Mouse (Mus musculus): ENCODE data around the gene Zfp709.
"Not testable (repeated sequence)": the region's sequence is repeated elsewhere in the genome, so short reads cannot be mapped to it uniquely, and the experiment has no call there.

The Zfp709 gene

GRCm38 (mm10) chr8:71881618-71882274 lies at the start of gene Zfp709:
Gene Zfp709 (plus strand): TSS chr8:71882019.
- DNase-seq = peak; percentile 49 to 63

- DNase-seq = not testable (repeated sequence)
These were observed 43.6 kb upstream of the Zfp709 start for GRCm38 (mm10) chr8:71838207-71838606.

DNA sequence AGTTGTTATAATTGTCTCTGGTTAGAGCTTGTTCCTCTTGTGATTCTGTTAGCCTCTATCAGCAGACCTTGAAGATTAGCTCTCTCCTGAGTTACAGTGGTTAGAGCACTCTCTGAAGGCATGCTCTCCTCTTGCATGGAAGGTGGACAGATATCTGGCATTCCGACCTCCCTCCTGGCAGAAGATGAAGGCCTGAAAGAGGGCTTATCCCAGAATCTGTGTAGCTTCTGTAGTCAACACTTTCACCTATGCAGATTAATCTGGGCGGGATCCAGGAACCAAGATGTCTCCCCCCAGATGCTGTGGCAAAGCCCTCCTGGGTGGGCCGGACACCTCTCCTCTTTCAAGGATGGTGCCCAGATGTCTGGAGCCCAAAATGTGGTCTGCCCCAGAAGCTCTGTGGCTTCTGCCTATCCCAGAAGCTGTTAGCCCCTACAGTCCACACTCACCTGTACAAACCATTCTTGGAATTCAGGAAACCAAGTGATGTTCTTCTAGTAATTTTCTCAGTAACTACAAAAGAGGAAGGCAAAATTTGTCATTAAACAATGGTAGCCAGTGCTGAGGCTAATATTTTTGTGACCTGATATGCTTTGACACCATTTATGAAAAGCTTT lies 40.5 kb upstream of the Zfp709 start:
- not testable (repeated sequence) for DNase-seq

DNA sequence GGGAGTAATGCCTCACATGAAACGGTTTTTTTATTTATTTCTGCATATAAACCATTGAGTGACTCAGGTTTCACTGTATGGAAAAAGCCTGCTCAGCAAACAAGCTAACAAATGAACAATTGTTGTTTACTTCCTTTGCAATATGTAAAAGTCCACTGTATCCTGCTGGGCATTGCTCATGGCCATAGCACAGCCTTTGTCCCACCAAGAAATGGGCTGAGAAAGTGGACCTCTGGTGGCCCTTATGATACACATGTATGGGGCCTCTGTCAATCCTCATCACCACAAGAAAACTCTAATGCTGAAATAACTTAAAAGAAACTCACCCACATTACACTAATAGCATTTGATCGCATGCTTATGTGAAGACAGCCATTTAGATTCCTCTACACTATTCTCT lies 39.3 kb upstream of the Zfp709 start:
- not testable (repeated sequence) for DNase-seq

GRCm38 (mm10) chr8:71844453-71844852 lies 37.4 kb upstream of the Zfp709 start:
- DNase-seq = not testable (repeated sequence)

DNA sequence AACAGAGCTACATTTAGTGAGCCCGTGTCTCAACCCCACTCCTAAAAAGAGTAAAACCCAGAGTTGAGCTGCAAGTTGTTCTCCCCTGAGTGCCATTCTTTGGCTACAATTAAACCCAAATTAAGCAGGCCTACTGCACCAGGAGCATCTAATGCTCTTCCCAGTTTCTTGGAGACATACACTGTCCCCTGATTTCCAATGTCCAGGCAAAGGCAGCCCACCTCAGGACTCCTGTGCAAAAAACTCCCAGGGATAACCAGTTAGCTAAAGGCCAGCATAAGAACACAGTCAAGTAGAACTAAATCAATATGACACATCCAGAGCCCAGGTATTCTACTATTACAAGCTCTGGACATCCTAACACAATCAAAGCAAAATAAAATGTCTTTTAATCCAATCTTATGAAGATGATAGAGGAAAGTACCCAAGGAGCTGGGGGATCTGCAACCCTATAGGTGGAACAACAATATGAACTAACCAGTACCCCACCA lies 35.8 kb upstream of the Zfp709 start:
- DNase-seq = not testable (repeated sequence)

DNA sequence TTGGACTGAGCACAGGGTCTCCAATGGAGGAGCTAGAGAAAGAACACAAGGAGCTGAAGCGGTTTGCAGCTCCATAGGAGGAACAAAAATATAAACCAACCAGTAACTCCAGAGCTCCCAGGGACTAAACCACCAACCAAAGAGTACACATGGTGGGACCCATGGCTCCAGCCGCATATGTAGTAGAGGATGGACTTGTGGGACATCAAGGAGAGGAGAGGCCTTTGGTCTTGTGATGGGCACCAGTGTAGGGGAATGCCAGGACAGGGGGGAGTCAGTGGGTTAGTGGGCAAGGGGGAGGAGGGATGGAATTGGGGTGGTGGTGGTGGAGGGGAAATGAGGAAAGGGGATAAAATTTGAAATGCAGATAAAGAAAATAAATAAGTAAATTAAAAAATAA lies 35.1 kb upstream of the Zfp709 start:
- not testable (repeated sequence) for DNase-seq

GRCm38 (mm10) chr8:71851014-71851413 lies 30.8 kb upstream of the Zfp709 start:
- DNase-seq = not testable (repeated sequence)

DNA sequence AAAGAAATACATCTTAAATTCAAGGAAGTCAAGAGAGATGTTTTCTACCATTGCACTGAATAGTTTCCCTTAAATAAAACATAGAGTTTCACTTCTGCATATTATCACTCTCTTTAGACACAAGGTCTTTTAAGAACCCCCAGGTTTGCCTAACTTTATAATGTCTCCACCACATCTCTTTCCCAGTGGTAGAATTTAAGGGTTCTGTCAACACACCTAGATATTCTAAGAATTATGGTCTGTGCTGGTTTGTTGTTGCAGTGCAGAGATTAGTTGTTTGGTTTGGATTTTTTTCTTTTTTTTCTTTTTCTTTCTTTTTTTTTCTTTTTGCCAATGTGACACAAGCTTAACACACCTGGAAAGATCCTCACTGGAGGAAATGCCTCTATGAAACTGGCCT lies 28.5 kb upstream of the Zfp709 start:
- DNase-seq = not testable (repeated sequence)

DNA sequence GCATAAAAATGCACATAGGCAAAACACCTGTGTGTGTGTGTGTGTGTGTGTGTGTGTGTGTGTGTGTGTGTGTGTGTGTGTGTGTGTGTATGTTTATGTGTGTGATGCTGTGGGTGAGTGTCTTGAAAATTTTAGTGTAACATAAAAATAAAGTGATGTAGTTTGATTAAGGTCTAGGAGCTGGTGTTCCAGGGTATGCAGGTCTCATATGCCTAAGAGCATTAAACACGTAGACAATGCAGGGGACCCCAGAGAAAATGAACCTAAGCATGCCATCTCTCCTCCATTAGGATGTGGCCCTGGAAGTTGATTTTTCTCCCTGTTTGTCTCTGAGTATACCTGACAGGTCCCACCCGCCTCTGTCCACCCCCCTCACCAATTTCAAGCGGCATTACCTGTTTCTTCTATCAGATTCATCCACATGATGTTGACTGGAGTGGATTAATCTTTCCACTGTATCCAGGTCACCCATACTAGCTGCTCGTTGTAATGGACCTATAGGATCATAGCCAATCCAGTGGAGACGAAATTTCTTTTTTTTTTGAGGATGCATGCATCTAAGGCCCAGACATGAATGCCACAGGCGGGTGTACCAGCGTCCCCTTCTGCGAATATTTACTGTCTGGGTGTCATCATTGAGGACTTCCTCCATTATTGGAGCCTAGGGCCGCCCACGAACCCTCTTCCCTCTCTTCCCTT lies 25.0 kb upstream of the Zfp709 start:
- DNase-seq = not testable (repeated sequence)

DNA sequence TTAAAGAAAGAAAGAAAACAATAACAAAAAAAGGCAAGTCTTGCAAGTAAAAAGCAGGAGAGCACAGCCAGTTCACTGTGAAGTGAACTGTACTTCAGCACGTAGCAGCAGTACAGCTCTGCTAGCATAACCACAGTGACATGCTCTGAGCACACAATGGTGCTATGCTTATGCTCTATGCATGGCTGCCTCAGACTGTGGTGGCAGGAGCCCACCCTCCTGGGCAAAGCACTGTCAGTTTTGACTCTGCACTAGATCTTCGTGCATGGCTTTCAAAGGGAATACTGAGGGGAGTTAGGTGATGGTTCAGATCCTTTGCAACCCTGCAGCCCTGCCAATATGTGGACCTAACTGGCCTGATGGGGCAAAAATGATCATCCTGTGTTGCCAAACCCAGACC lies 24.5 kb upstream of the Zfp709 start:
- DNase-seq = not testable (repeated sequence)

DNA sequence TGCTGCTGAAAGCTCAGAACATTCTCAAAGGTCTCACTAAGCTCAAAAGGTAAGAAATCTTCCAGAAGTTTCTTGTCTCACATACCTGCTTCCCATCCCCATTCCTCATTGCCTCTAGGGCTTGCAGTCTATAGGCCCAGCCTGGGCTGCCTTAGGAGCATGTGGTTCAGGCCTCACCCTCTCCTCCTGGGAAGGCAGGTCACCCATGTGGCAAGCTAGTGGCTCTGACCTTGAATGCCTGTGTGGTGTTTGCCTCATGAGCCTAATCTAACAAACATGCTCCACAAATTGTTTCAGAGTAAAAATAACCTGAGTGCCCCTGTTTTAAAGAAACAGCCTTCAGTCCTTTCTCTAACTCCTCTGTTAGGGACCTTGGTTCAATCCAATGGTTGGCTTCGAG lies 20.3 kb upstream of the Zfp709 start:
- not testable (repeated sequence) for DNase-seq

GRCm38 (mm10) chr8:71862038-71862437 lies 19.8 kb upstream of the Zfp709 start:
- DNase-seq = not testable (repeated sequence)

DNA sequence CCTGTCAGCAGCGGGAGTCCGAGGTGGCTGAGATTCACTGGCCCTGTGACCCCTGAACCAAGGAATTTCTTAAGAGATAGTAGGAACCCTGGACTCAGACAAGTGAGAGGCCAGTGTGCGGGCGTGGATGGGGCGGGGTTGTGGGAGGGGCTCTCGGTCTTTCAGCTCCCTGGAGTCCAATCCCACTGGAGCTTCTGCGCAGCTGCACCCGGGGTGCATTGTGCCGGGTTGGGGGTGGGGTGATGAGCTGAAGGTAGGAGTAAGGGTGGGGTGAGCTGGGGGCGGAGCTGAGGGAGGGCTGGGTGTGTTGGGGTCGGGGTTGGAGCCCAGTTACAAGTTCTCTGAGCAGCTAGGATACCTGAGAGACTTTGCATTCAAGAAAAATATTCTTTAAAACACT lies 18.8 kb downstream of the Zfp709 start:
- DNase-seq = not testable (repeated sequence)

DNA sequence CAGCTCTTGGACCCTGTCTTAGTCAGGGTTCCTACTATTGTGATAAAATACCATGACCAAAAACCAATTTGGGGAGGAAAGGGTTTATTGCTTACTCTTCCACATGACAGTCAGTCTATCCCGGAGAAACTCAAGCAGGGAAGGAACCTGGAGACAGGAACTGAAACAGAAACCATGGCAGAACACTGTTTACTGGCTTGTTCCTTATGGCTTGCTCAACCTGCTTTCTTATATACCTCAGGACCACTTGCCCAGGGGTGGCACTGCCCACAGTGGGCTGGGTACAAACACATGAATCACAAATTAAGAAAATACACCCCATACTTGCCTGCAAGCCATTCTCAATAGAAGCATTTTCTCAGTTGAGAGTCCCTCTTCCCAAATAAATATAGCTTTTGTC lies 21.3 kb downstream of the Zfp709 start:
- not testable (repeated sequence) for DNase-seq

DNA sequence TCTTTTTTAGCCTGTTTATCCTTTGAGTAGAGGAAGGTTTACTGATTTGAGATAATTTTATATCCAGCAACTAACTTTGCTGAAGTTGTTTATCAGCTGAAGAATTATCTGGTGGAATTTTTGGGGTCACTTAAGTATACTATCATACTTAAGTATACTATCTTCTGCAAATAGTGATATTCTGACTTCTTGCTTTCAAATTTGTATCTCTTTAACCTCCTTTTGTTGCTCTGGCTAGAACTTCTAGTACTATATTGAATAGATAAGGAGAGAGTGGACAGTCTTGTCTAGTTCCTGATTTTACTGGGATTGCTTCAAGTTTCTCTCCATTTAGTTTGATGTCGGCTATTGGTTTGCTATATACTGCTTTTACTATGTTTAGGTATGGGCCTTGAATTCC lies 25.0 kb downstream of the Zfp709 start:
- DNase-seq = no peak

GRCm38 (mm10) chr8:71907798-71908257 lies 26.0 kb downstream of the Zfp709 start:
- DNase-seq = no peak

- peak; percentile 89 to 92 for DNase-seq
These were observed 26.8 kb downstream of the Zfp709 start, which contains the start of the genes Zfp882 and Zfp617 for GRCm38 (mm10) chr8:71908309-71909261. Gene Zfp882 (plus strand): TSS chr8:71908608. Gene Zfp617 (plus strand): TSS chr8:71908635.

DNA sequence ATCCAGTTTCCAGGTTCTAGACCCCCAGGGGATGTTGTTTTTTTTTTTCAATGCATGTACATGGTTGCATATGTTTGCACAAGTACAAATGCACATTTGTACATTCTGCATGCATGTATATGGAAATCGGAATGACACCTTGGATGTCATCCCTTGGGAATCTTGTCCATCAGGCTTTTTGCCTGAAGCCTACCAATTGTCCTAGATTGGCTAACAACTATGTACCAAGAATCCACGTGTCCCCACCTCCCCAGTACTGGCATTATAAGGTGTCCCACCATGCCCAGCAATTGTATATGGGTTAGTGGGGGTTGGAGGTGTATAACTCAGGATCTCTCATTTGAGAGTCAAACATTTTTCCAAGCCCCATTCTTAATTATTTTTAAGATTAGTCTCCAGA lies 30.5 kb downstream of the Zfp709 start:
- DNase-seq = no peak

- peak; percentile 96 to 97 for DNase-seq
These were observed 41.0 kb downstream of the Zfp709 start for GRCm38 (mm10) chr8:71922567-71923401.

DNA sequence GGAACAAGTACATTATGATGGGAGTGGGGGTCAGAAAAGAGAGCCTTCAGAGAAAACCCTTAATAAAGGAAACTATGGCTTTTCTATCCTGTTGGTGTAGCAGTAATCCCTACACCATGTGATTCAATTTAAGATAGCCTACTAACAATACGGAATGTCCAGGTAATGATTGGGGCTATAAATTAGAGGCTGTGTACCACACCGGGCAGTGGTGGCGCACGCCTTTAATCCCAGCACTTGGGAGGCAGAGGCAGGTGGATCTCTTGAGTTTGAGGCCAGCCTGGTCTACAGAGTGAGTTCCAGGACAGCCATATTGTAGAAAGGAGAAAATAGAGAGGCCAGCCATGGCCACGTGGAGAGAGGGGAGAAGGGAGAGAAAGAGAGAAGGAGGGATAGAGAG lies 44.0 kb downstream of the Zfp709 start:
- DNase-seq = no peak

Measured in kidney, adult 8-10 months (tissue).